Mouse (Mus musculus) ES-E14 (cell line): ENCODE measurements around the gene Nfkbia. TPM values are rescaled to one million over a fixed set of nuclear protein-coding genes. Genes with fewer than 3 reads are reported as not detected.

ENCODE experiments used
- DNase-seq: peaks from one replicate; pipeline ENCODE4 v3.0.0-alpha.2; 2013; ENCODE audit warnings: low read depth, low spot score
- H3K27ac ChIP-seq: 2 replicates; pipeline ENCODE4 v1.5.1; 2012; ENCODE audit warnings: low read depth, mild to moderate bottlenecking, low read length, moderate library complexity, mixed read lengths; ENCODE audit not compliant: poor library complexity, insufficient read depth, severe bottlenecking
- H3K36me3 ChIP-seq: 2 replicates; pipeline ENCODE4 v1.6.1; 2012; ENCODE audit warnings: mild to moderate bottlenecking, low read length, moderate library complexity, mixed read lengths; ENCODE audit not compliant: control insufficient read depth, poor library complexity, insufficient read depth, severe bottlenecking
- H3K4me1 ChIP-seq, 2 experiments: fragments of 150-350 bp in 1 of 2; sonication (generic) in 1 of 2; 2 replicates each; pipeline ENCODE4 v1.6.1; 2012; ENCODE audit warnings: low read length in 2 of 2, mild to moderate bottlenecking in 1 of 2, mixed read lengths in 1 of 2; ENCODE audit not compliant: control insufficient read depth in 2 of 2, insufficient read depth in 2 of 2, poor library complexity in 1 of 2
- H3K4me3 ChIP-seq, 2 experiments: fragments of 150-350 bp in 1 of 2; sonication (generic) in 1 of 2; 2 replicates each; pipeline ENCODE4 v1.5.1; 2012; ENCODE audit warnings: low read length in 2 of 2, low read depth in 1 of 2, mild to moderate bottlenecking in 1 of 2, mixed read lengths in 1 of 2; ENCODE audit not compliant: insufficient read depth in 1 of 2, poor library complexity in 1 of 2, severe bottlenecking in 1 of 2
- H3K9ac ChIP-seq: 2 replicates; pipeline ENCODE4 v1.6.1; 2012; ENCODE audit warnings: low read depth, mild to moderate bottlenecking, low read length, mixed read lengths; ENCODE audit not compliant: poor library complexity, insufficient read depth, severe bottlenecking
- H3K9me3 ChIP-seq: fragments of 150-350 bp; sonication (generic); 2 replicates; pipeline ENCODE4 v1.6.1; 2012; ENCODE audit warnings: low read depth, mild to moderate bottlenecking, low read length; ENCODE audit not compliant: control insufficient read depth, insufficient read depth
- CHD2 ChIP-seq: IDR thresholded peaks from 2 replicates; pipeline ENCODE4 v1.6.1; 2014; ENCODE audit warnings: mild to moderate bottlenecking, low read depth, low read length, inconsistent platforms
- HCFC1 ChIP-seq: IDR thresholded peaks from 2 replicates; pipeline ENCODE4 v1.6.1; 2012; ENCODE audit warnings: low read length, inconsistent platforms, borderline replicate concordance; ENCODE audit not compliant: insufficient read depth
- MAFK ChIP-seq: IDR thresholded peaks from 2 replicates; pipeline ENCODE4 v1.6.1; 2014; ENCODE audit warnings: mild to moderate bottlenecking, low read depth, low read length, inconsistent platforms; ENCODE audit not compliant: insufficient read depth
- ZC3H11A ChIP-seq: IDR thresholded peaks from 2 replicates; pipeline ENCODE4 v1.6.1; 2012; ENCODE audit warnings: low read depth, mild to moderate bottlenecking, inconsistent platforms, low read length, borderline replicate concordance
- ZNF384 ChIP-seq: IDR thresholded peaks from 2 replicates; pipeline ENCODE4 v1.6.1; 2012; ENCODE audit warnings: low read depth, low read length, inconsistent platforms
- in situ Hi-C, 2 experiments: fragments of 600-800 bp; cut with MboI; formaldehyde crosslinking; loops; one replicate each; pipeline ENCODE4 v1.15.1; 2025; ENCODE audit warnings: low sequenced_read_pairs in 2 of 2, inconsistent platforms in 1 of 2; ENCODE audit not compliant: unreplicated experiment in 2 of 2
- total RNA-seq: library from RNA; depleted of rRNA; stranded (reverse); fragments of 300-350 nt; gene quantifications from 2 replicates; pipeline ENCODE4 v1.2.3, GENCODE M21; 2012; rRNA removed

Gene Nfkbia
- 30.6 and 34.7 TPM in 2 replicates for total RNA-seq

DNA sequence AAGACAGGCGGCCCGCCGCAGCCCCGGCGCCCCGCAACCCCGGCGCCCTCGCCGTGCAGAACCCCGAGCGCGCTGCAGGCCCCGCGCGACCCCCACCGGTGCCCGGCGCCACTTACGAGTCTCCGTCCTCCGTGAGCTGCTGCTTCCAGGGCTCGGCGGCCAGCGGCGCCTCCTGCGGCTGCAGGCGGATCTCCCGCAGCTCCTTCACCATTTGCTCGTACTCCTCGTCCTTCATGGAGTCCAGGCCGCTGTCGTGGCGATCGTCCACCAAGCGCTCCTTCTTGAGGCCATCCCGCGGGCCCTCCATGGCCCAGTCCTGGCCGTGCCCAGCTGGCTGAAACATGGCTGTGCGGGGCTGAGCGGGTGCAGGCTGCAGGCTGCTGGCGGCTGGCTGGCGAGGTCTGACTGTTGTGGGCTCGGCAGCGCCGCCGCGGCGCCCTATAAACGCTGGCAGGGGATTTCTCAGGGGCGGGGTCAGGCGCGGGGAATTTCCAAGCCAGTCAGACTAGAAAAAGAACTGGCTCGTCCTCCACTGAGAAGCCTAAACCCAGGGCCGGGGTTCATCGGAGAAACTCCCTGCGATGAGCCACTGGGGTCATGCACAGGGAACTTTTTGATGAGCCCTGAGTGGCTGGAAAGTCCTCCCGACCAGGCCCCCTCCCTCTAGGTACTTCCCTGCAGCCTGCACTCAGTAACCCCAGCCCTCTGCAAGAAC lies at the start of gene Nfkbia:
TSS of gene Nfkbia (minus strand) at position 464 of the 715 bp plus-strand sequence.
- Histone ChIP-seq H3K36me3 (peaks cover 19% of the 10 kb centered on the region), H3K9me3 (no peaks in the 10 kb centered on the region), H3K9ac (peak within 1 kb of the TSS; percentile 94), H3K4me1 (peaks cover 8 to 21% of the 10 kb centered on the region in 2 experiments), H3K4me3 (peak within 1 kb of the TSS; percentile 88 to 98), H3K27ac (peak within 1 kb of the TSS; percentile 89)
- in situ Hi-C loops, result no loop called here
- TF ChIP-seq MAFK, result no peak
- TF ChIP-seq CHD2, result no peak
- no peak for TF ChIP-seq ZNF384
- TF ChIP-seq ZC3H11A, result no peak
- TF ChIP-seq HCFC1, result peak; percentile 40; the same call in 1 of the 2 replicates
- no peak for DNase-seq

DNA sequence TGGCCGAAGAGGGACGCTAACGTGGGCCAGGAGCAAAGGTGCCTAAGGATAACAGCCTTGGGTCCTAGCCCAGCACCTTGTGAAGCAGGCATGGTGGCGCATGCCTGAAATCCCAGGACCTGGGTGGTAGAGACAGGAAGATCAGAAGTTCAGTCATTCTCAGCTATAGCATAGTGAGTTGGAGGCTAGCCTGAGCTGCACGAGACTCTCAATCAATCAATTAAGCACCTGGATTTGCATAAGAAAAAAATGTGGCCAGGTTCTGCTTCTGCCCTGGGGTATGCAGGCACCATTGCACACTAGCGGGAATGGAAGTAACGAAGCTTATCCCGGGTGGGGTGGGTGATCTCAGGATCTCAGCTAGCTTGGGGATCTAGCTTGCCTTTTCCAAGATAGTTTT lies 46.7 kb upstream of the Nfkbia start:
- no peak overlapping the region for H3K9ac ChIP-seq
- no peak for DNase-seq
- peaks cover 0 to 8% of the 10 kb centered on the region in 2 experiments; a peak in 1 of 4 replicates for H3K4me1 ChIP-seq
- H3K4me3 ChIP-seq, result no peak overlapping the region
- no peaks in the 10 kb centered on the region for H3K36me3 ChIP-seq
- in situ Hi-C loops, result no loop called here
- no peaks in the 10 kb centered on the region for H3K9me3 ChIP-seq
- no peak for TF ChIP-seq ZC3H11A
- TF ChIP-seq CHD2, result no peak
- no peak for TF ChIP-seq HCFC1
- 0 out of 2 replicates have a peak, but pooled peaks have one; percentile 59 for TF ChIP-seq ZNF384
- TF ChIP-seq MAFK, result no peak
- no peak overlapping the region for H3K27ac ChIP-seq

DNA sequence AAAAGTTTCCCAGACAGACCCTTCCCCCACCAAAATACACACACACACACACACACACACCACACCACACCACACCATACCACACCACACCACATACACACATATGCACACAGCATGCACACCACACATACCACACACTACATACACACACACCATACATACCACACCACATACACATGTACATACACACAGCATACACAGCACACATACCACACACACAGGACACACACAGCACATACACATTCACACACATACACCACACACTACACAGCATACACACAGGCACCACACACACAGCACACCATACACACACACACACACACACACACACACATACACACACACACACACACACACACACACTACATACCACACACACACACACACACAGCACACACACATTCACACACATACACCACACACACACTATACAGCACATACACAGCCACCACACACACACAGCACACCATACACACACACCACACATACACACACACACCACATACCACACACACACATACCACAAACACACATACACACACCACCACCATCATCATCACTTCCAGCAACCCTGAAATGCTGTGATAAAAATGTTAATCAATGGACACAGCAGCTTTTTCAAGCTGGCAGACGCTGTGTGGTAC lies 46.0 kb upstream of the Nfkbia start:
- no peak for DNase-seq
- no peak overlapping the region for H3K9ac ChIP-seq
- no peak overlapping the region for H3K27ac ChIP-seq
- no peak overlapping the region for H3K4me3 ChIP-seq
- H3K9me3 ChIP-seq, result no peaks in the 10 kb centered on the region
- H3K36me3 ChIP-seq, result no peaks in the 10 kb centered on the region
- TF ChIP-seq ZC3H11A (no peak), CHD2 (no peak), ZNF384 (no peak), MAFK (no peak), HCFC1 (no peak)
- in situ Hi-C loops, result no loop called here
- peaks cover 0 to 8% of the 10 kb centered on the region in 2 experiments; a peak in 1 of 4 replicates for H3K4me1 ChIP-seq

DNA sequence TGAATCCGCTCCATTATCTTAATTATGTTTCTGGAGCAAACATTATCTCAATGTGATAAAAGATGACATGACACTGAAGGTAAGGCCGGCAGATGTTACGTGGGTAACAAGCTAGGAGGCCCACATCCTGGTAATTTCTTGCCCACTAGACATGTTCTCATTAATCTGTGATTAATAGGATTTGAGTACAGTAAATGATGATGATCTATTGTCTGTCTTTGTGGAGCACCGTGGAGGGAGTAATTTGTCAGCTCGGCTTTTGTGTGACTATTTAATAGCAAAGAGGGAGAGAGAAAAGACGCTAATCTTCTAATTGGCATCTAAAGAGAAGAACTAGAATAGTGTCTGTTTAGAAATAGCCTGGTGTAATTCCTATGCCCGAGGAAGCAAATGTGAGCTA lies 45.3 kb upstream of the Nfkbia start:
- no peak for DNase-seq
- H3K9me3 ChIP-seq, result no peaks in the 10 kb centered on the region
- no peak overlapping the region for H3K4me3 ChIP-seq
- H3K9ac ChIP-seq, result no peak overlapping the region
- H3K27ac ChIP-seq, result no peak overlapping the region
- H3K36me3 ChIP-seq, result no peaks in the 10 kb centered on the region
- in situ Hi-C loops, result no loop called here
- peaks cover 0 to 8% of the 10 kb centered on the region in 2 experiments; a peak in 1 of 4 replicates for H3K4me1 ChIP-seq
- TF ChIP-seq MAFK (no peak), CHD2 (no peak), ZC3H11A (no peak), ZNF384 (no peak), HCFC1 (no peak)
